Mouse (Mus musculus): ENCODE measurements around the gene Bcl11b. TPM values are rescaled to one million over a fixed set of nuclear protein-coding genes. Genes with fewer than 3 reads are reported as not detected.

Bcl11b gene
- total RNA-seq, 2 experiments from 2014 or later = 1.1 to 1.6 TPM

DNA sequence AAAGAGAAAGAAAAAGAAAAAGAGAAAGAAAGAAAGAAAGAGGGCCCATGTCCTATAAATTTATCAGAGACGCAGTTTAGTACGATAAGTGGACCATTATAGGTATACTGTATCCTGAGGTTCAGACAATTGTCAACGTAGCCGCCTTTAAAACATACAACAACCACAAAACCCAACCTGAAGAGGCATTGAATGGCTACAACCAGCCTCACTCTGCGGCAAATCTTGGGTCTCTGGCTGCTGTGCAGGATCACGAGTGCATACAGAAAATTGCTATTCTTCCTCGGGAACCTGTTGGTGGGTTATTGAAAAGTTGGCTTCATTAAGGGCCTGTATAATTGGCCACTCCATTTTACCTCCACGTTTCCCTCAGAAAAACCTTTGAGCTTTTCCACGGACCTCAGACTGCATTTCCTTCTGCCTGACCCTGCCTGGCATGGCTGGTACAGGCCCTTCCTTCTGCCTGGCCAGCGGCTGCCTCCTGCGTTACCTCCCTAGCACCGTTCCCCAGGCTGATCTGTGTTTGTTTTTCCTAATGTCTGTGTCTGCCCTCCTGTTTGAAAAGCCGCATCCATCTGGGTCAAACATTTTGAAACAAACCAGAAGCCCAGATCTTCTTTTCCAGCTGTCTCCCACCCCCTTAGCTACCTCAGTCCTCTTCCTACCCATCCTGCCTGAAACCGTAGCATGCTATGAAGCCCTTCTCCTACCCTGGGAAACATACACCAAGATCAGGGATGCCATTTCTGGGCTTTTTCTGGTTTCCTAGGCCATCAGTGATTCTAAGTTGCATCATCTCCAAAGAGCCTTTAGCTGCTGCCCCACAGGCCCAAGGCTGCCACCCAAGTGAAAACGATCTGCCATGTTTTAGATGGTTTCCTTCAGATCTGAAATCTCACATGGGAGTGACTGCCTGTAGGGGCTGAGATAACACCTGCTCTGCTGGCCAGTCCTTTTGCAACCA is 3.4 kb downstream of the Bcl11b start:
- intact Hi-C loops (cut with DNase I) = loop anchor here (2.0 to 10.0 kb wide), 3 partner anchors 535 to 1035 kb away; no protein-coding TSS in a partner anchor
- DNase-seq (ENCODE audit: low spot score) = no peak

- DNase-seq (ENCODE audit: low spot score) = peak; percentile 20
- intact Hi-C loops (cut with DNase I) = loop anchor here (2.0 to 10.0 kb wide), 3 partner anchors 534 to 1034 kb away; no protein-coding TSS in a partner anchor
Measured at GRCm38 (mm10) chr12:107998746-107999145, 4.7 kb downstream of the Bcl11b start.

DNA sequence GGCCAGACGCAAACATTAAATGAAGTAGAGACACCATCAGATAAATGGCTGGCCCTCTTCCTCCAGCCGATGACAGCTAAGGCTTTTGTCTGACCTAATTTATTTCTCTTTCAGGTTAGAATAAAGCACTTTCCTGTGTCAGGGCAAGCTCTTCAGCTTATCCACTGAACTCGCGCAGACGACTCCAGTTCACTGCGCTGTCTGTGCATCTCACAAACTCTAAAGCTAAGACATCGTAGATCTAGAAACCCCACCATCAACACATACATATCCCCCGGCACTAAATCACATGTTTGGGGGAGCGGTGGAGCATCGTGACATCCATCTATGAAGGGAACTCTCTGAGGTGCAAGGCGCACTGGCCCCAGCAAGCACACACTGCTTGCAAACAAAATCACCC is 5.5 kb downstream of the Bcl11b start:
- intact Hi-C loops (cut with DNase I) = loop anchor here (2.0 to 10.0 kb wide), 3 partner anchors 533 to 1033 kb away; no protein-coding TSS in a partner anchor
- no peak for DNase-seq (ENCODE audit: low spot score)

DNA sequence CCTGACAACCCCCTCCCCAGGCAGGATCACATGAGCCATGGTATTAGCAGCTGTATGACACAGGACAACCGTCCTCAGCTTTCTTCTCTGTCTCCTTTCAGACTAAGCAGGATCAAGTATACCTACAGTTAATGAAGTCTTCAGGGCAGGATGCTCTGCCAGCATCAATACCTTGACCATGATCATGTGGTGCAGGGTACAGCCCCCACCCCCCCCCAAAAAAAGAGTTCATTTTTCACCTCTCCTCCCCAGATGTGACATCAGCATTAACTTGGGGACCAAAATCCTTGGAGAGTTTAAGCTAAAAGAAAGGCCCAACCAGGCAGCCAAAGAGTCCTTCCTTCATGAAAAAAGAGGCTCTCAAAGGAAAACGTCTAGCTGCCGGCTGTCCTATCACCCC is 6.2 kb downstream of the Bcl11b start:
- intact Hi-C loops (cut with DNase I) = loop anchor here (10.0 kb wide), 2 partner anchors 532 to 1032 kb away; no protein-coding TSS in a partner anchor

GRCm38 (mm10) chr12:107996773-107997172 is 6.6 kb downstream of the Bcl11b start:
- intact Hi-C loops (cut with DNase I) = loop anchor here (10.0 kb wide), 2 partner anchors 532 to 1032 kb away; no protein-coding TSS in a partner anchor
- no peak for DNase-seq (ENCODE audit: low spot score)

More for the DNA sequence above, 6.2 kb downstream of the Bcl11b start:
- DNase-seq (ENCODE audit: low spot score) = no peak

GRCm38 (mm10) chr12:107996216-107996615 is 7.2 kb downstream of the Bcl11b start:
- intact Hi-C loops (cut with DNase I) = loop anchor here (10.0 kb wide), 2 partner anchors 531 to 1031 kb away; no protein-coding TSS in a partner anchor
- DNase-seq (ENCODE audit: low spot score) = no peak

DNA sequence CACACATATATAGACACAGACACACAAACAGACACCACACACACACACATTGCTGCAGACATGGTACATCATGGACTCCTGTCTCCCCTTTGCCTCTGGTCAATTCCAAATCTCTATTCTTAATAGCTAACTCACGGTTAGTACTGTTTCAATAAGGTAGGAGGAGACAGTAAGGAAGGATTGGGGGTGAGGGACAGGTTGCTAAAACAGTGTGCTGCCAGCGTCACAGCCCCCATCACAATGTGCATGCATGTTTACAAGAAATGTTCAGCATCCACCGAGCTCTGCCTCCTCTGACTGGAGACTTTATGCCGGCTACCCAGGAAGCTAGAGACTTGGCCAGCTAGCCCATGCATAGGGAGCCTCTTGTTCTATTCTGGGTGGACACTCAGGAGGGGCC is 9.0 kb downstream of the Bcl11b start:
- DNase-seq (ENCODE audit: low spot score) = no peak
- intact Hi-C loops (cut with DNase I) = loop anchor here (10.0 kb wide), 2 partner anchors 530 to 1030 kb away; no protein-coding TSS in a partner anchor

DNA sequence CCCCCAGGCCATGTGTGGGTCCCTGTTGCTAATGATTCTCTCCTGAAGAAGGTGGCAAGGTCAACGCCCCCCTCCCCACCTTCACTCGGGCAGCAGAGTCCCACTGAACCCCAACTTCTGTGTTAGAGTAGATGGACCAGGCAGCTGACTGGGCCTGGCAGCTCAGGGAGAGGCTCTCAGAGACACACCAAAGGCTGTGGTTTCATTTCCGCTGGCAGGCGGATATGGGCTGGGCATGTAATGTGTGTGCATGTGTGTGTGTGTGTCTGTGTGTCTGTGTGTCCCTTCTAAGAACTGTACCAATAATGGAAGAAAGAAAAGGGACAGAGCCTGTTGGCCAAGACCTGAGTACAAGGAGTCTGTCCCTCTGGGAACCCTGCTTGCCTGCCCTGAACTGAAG is 10.4 kb downstream of the Bcl11b start:
- DNase-seq (ENCODE audit: low spot score) = no peak
- intact Hi-C loops (cut with DNase I) = loop anchor here (10.0 kb wide), 2 partner anchors 528 to 1028 kb away; no protein-coding TSS in a partner anchor

DNA sequence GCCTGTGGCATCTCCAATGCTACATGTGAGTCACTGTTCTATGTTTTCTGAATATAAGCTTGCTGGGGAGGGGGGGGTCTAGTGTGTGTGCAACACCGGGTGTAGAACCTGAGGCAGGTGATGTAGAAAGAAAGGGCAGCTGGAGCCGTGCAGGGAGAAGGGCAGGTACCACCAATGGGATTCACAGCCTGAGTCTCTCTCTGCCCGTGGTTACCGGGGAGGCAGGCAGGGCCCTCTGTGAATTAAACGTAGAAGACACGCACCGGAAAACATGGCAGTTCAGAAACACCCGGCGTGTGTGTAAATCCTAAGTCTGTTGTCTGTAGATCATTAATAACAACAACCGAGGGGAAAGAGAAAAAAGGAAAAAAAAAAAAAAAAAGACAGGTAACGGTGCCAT is 12.2 kb downstream of the Bcl11b start:
- intact Hi-C loops (cut with DNase I) = loop anchor here (10.0 kb wide), 2 partner anchors 526 to 1026 kb away; no protein-coding TSS in a partner anchor
- no peak for DNase-seq (ENCODE audit: low spot score)

DNA sequence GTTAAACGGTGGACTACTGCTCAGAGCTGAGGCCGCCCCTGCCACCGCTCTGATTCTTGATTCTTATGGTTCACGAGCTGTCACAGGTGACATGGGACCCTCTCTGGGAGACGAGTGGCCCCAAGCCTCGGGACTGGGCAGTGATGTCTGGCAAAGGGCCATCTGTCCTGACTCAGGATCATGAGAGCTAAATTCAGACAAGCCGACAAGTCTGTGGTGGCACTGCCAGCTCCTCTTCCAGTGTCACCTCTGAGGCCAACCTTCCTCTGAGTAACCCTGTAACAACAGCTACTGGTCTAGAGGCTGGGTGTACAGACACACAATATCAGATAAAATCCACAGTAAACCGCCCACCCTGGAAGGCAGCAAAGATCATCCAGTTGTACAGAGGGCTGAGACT is 20.2 kb downstream of the Bcl11b start:
- intact Hi-C loops (cut with DNase I) = no loop called here
- DNase-seq (ENCODE audit: low spot score) = no peak

- no peak for DNase-seq (ENCODE audit: low spot score)
- intact Hi-C loops (cut with DNase I) = no loop called here
Measured at GRCm38 (mm10) chr12:107982306-107982705, 21.1 kb downstream of the Bcl11b start.

GRCm38 (mm10) chr12:107981231-107981630 is 22.2 kb downstream of the Bcl11b start:
- intact Hi-C loops (cut with DNase I) = no loop called here
- DNase-seq (ENCODE audit: low spot score) = no peak

- DNase-seq (ENCODE audit: low spot score) = no peak
- intact Hi-C loops (cut with DNase I) = no loop called here
Measured at GRCm38 (mm10) chr12:107980261-107980961, 23.0 kb downstream of the Bcl11b start.

DNA sequence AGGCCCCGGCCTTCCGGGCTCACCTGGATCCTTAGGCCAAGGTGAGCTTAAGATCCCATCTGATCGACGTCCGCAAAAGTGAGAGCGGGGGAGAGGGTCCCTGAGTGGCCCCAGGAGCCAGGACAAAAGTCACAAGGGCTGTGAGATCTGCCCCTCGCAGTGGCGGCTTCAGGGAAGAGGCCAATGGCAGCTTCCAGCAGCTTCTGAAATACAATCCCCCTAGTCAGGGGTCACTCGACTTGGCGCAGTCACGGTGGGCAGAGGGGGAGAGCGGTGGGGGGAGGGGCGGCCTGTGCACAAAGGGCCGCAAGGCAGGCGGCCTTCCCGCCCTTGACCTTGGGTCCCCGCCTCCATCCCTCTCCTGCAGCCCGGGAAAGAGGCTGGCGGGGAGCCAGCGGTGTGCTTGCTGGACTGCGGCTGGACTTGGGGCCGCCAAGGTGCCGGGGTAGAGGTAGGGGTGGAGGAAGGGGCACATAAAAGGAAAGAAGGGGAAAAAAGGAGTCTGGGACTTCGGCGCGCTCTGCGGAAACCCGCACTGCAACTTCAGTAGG is 23.6 kb downstream of the Bcl11b start:
- no peak for DNase-seq (ENCODE audit: low spot score)
- intact Hi-C loops (cut with DNase I) = no loop called here

DNA sequence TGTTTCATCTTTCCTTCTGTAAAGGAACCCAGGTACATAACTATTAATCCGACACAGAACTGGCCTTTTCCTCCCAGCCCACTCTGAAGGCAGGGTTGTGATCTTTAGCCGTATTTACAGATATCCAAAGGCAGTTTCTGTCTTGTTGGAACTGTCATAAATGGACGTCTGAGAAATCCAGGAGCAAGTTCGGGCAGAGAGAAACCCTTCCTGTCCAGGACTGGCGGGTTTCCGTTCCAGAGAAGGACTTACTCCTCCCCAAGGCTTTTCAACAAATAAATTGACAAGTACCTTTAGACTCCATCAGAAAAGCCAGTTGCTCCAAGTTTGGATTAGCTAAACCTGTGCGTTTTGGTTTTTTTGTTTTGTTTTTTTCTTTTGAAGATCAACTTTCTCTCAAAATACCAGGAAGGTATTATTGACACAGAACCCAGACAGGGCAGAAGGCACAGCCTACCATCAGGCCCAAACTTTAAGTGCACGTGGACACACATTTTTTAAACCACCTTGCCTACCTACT is 24.6 kb downstream of the Bcl11b start:
- intact Hi-C loops (cut with DNase I) = no loop called here
- no peak for DNase-seq (ENCODE audit: low spot score)

DNA sequence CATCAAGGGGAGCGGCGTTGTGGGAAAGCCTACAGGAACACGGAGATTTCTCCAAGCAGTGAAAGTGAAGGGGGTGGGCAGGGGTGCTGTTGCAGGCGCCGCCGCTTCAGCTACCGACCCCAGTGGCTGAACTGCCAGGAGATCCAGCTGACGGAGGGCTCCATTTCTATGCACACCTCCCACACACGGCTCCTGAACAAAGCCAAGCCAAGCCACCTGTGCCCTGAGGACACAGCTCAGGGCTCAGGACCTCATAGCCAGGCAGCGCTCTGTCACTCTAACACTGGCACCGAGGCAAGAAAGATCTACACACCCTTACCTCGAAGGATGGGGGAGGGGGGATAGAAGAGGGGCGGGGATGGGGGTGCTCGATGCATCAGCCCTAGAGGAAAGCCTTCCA is 25.3 kb downstream of the Bcl11b start:
- intact Hi-C loops (cut with DNase I) = no loop called here

DNA sequence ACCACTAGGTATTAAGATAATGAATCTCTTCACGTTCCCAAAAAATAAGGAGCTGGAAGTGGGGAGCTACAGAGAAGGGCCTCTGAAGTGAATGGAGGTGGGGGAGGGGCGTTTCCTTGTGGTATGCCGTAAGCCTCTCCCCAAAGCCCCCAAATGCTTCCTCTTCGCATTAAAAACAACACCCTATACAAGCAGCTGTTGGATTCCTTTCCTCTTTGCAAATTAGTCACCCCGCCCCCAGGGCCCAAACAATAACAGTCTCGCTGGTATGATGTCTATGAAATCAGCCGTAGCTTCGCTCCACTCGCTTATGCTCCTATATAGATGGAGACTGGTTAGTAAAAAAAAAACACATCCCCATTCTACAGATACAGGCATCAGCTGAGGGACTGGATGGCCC is 25.9 kb downstream of the Bcl11b start:
- DNase-seq (ENCODE audit: low spot score) = no peak
- intact Hi-C loops (cut with DNase I) = no loop called here

More for the DNA sequence above, 25.3 kb downstream of the Bcl11b start:
- no peak for DNase-seq (ENCODE audit: low spot score)

DNA sequence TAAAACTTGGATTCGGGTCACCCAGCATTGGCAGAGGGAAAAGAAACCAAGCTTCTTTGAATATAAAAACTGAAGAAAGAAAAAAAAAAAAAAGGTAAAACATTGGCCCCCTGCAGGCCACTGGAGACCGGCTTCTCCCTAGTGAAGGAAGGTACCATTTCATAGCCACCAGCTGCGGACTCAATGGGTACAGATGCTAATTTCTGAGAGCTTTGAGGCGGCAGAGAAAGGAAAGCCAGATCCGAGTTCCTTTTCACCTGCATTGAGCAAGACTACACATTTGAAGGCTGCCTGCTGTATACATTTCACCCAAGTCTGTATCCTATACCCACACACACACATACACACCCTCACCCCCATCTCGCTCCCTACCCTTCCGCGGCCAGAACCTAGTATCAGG is 26.3 kb downstream of the Bcl11b start:
- intact Hi-C loops (cut with DNase I) = no loop called here

GRCm38 (mm10) chr12:107976571-107977001 is 26.8 kb downstream of the Bcl11b start:
- DNase-seq (ENCODE audit: low spot score) = no peak
- intact Hi-C loops (cut with DNase I) = no loop called here

More for the DNA sequence above, 26.3 kb downstream of the Bcl11b start:
- DNase-seq (ENCODE audit: low spot score) = no peak
